Mouse (Mus musculus) hindbrain, embryonic 16.5 days (tissue): ENCODE measurements around the gene Defa34. TPM values are rescaled to one million over a fixed set of nuclear protein-coding genes. Genes with fewer than 3 reads are reported as not detected.
"Not testable (repeated sequence)": the region's sequence is repeated elsewhere in the genome, so short reads cannot be mapped to it uniquely, and the experiment has no call there.

Experiments used
- ATAC-seq: fragments of 200-750 bp; cut with Nextera tagmentation; 2 replicates; pipeline ENCODE4 v1.8.0; 2017; ENCODE audit warnings: moderate TSS enrichment, moderate library complexity
- H3K27ac ChIP-seq: fragments of 300-500 bp; sonication (generic); 2 replicates; pipeline ENCODE4 v1.5.1; 2014; ENCODE audit warnings: low read depth, mild to moderate bottlenecking, control low read depth, low read length, moderate library complexity
- H3K27me3 ChIP-seq: fragments of 300-500 bp; sonication (generic); replicated peaks from 2 replicates; pipeline ENCODE4 v1.6.1; 2014; ENCODE audit warnings: low read length; ENCODE audit not compliant: control insufficient read depth, insufficient read depth
- H3K36me3 ChIP-seq: fragments of 300-500 bp; sonication (generic); 2 replicates; pipeline ENCODE4 v1.6.1; 2014; ENCODE audit warnings: mild to moderate bottlenecking, low read length, moderate library complexity, mixed read lengths; ENCODE audit not compliant: control insufficient read depth, insufficient read depth
- H3K4me1 ChIP-seq: fragments of 300-500 bp; sonication (generic); 2 replicates; pipeline ENCODE4 v1.6.1; 2014; ENCODE audit warnings: low read depth, low read length; ENCODE audit not compliant: control insufficient read depth, insufficient read depth
- H3K4me2 ChIP-seq: fragments of 300-500 bp; sonication (generic); 2 replicates; pipeline ENCODE4 v1.6.1; 2014; ENCODE audit warnings: mild to moderate bottlenecking, low read length, control low read depth, moderate library complexity
- H3K4me3 ChIP-seq: fragments of 300-500 bp; sonication (generic); 2 replicates; pipeline ENCODE4 v1.5.1; 2014; ENCODE audit warnings: mild to moderate bottlenecking, low read length, control low read depth, moderate library complexity
- H3K9ac ChIP-seq: fragments of 300-500 bp; sonication (generic); 2 replicates; pipeline ENCODE4 v1.6.1; 2014; ENCODE audit warnings: low read depth, mild to moderate bottlenecking, control low read depth, low read length, moderate library complexity
- H3K9me3 ChIP-seq: fragments of 300-500 bp; sonication (generic); 2 replicates; pipeline ENCODE4 v1.6.1; 2014; ENCODE audit warnings: mild to moderate bottlenecking, low read length, moderate library complexity; ENCODE audit not compliant: control insufficient read depth
- WGBS: fragments of 180-500 bp; shearing (Covaris S2); extraction: QIAGEN DNeasy Blood & Tissue Kit; methylation state at CpG from one replicate; pipeline ENCODE4 v1.1.7; 2014; 5-methylcytosine and 5-hydroxymethylcytosine counted together
- polyA plus RNA-seq: library from polyadenylated mRNA; unstranded; fragments of >200 nt; fragmentation: Nextera tagmentation; extraction: Ambion mirVana; gene quantifications from 2 replicates; pipeline ENCODE4 v1.2.1, GENCODE M21; 2015

Defa34 gene
- not detected in 2 replicates for polyA plus RNA-seq

DNA sequence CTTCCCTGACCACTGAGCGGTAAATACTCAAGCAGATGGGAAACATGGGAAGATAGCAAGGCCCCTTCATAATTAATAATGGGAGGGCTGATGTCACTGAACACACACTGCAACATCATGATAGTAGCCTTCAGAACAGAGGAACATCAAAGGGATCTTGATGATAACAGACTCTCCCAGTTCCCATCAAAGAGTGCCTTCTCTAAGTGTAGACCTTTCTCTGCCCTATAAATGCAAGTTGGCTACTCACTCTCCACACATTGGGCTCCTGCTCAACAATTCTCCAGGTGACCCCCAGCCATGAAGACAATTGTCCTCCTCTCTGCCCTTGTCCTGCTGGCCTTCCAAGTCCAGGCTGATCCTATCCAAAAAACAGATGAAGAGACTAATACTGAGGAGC lies at the start of gene Defa34:
Gene Defa34, plus strand, starts transcription at position 301 of the 400 bp plus-strand sequence.
- H3K4me2 ChIP-seq, H3K27ac ChIP-seq, H3K4me1 ChIP-seq, H3K4me3 ChIP-seq, H3K36me3 ChIP-seq, ATAC-seq, H3K9me3 ChIP-seq, H3K27me3 ChIP-seq, H3K9ac ChIP-seq: not testable (repeated sequence)
- no CpG with 5 or more reads among the region's 1 CpGs for WGBS

DNA sequence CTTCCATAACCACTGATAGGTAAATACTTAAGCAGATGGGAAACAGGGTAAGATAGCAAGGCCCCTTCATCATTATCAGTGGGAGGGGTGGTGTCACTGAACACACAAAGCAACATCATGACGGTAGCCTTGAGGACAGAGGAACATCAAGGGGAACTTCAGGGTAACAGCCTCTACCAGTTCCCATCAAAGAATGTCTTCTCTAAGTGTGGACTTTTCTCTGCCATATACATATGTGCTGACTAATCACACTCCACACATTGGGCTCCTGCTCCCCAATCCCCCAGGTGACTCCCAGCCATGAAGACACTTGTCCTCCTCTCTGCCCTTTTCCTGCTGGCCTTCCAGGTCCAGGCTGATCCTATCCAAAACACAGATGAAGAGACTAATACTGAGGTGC lies 47.7 kb upstream of the Defa34 start, which contains the start of gene Defa26:
Gene Defa26, plus strand, starts transcription at position 301 of the 400 bp plus-strand sequence.
- H3K9me3 ChIP-seq, H3K27ac ChIP-seq, H3K4me2 ChIP-seq, H3K27me3 ChIP-seq, H3K4me3 ChIP-seq, H3K4me1 ChIP-seq, ATAC-seq, H3K36me3 ChIP-seq, H3K9ac ChIP-seq: not testable (repeated sequence)
- no CpG with 5 or more reads among the region's 1 CpGs for WGBS

DNA sequence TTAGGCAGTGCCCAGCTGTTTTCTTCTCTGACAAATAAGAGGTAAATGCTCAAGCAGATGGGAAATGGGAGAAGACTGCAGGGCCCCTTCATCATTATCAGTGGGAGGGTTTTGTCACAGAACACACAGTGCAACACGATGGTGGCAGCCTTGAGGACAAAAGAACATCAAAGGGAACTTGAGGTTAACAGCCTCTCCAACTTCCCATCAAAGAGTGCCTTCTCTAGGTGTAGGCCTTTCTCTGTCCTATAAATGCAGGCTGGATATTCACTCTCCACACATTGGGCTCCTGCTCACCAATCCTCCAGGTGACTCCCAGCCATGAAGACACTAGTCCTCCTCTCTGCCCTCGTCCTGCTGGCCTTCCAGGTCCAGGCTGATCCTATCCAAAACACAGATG lies 10.1 kb upstream of the Defa34 start, which contains the start of gene Defa17:
Gene Defa17, plus strand, starts transcription at position 301 of the 400 bp plus-strand sequence.
- not testable (repeated sequence) for H3K36me3 ChIP-seq, H3K9ac ChIP-seq, H3K9me3 ChIP-seq, H3K4me2 ChIP-seq, H3K4me1 ChIP-seq, H3K27me3 ChIP-seq, H3K4me3 ChIP-seq, H3K27ac ChIP-seq, ATAC-seq
- no CpG with 5 or more reads among the region's 2 CpGs for WGBS

DNA sequence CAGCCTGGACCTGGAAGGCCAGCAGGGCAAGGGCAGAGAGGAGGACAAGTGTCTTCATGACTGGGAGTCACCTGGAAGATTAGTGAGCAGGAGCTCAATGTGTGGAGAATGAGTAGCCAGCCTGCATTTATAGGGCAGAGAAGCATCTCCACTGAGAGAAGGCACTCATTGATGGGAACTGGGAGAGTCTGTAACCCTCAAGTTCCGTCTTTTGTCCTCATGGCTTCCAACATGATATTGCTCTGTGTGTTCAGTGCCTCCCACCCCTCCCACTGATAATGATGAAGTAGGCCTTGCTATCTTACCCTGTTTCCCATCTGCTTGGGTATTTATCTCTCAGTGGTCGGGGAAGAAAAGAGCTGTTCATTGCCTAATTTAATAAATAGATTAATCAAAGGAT lies 37.9 kb downstream of the Defa34 start, which contains the start of gene AY761184:
Gene AY761184, minus strand, starts transcription at position 101 of the 400 bp plus-strand sequence.
- not testable (repeated sequence) for H3K4me3 ChIP-seq, H3K4me1 ChIP-seq, H3K4me2 ChIP-seq, H3K27ac ChIP-seq, H3K9me3 ChIP-seq, ATAC-seq, H3K27me3 ChIP-seq, H3K9ac ChIP-seq, H3K36me3 ChIP-seq
- 70% methylated on average over 1 of the region's 2 CpGs for WGBS

Other genes with a start within 250 kb of the Defa34 start
- not detected in 2 replicates for gene Defa36, start 238.4 kb upstream of the Defa34 start, polyA plus RNA-seq
- not detected in 2 replicates for gene Gm7849, start 209.2 kb upstream of the Defa34 start, polyA plus RNA-seq
- gene Defa20, start 156.5 kb upstream of the Defa34 start, polyA plus RNA-seq, result not detected in 2 replicates
- gene Defa32, start 136.8 kb upstream of the Defa34 start, polyA plus RNA-seq, result not detected in 2 replicates
- gene Defa37, start 100.4 kb upstream of the Defa34 start, polyA plus RNA-seq, result not detected in 2 replicates
- not detected in 2 replicates for gene Defa28, start 82.8 kb upstream of the Defa34 start, polyA plus RNA-seq
- not detected in 2 replicates for gene Gm7861, start 71.3 kb upstream of the Defa34 start, polyA plus RNA-seq
- gene Defa26, start 47.6 kb upstream of the Defa34 start, polyA plus RNA-seq, result not detected in 2 replicates
- not detected in 2 replicates for gene Defa17, start 10.0 kb upstream of the Defa34 start, polyA plus RNA-seq
- gene AY761184, start 37.8 kb downstream of the Defa34 start, polyA plus RNA-seq, result not detected in 2 replicates
- not detected in 2 replicates for gene Defa24, start 68.7 kb downstream of the Defa34 start, polyA plus RNA-seq
- not detected in 2 replicates for gene Defb50, start 157.7 kb downstream of the Defa34 start, polyA plus RNA-seq
- gene Defb2, start 174.1 kb downstream of the Defa34 start, polyA plus RNA-seq, result not detected in 2 replicates
- gene Defb10, start 193.1 kb downstream of the Defa34 start, polyA plus RNA-seq, result 1.2 and 2.3 TPM in 2 replicates
- gene Defb9, start 219.6 kb downstream of the Defa34 start, polyA plus RNA-seq, result 2.2 and 3.3 TPM in 2 replicates
- gene Defb11, start 240.6 kb downstream of the Defa34 start, polyA plus RNA-seq, result 42.5 and 47.1 TPM in 2 replicates